Mouse (Mus musculus): ENCODE data around the gene Hecw2.

Hecw2 gene

DNA sequence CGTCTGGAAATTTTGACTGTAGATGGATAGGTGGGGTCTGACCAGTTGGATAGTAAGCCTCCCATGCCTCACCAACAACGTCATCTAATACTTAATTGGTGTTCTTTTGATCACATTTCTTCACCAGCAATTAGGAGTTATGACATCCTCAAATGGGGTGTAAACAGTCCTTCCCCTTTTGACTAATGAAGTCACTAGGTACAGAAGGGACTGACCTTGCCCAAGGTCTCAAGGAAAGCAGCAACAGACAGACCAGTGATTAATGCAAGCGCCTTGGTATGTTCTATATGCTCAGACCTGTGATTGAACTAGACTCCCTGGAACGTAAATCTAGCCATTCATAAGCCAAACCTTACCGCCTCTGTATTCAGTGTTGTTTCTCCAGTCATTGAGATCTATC lies 364.7 kb downstream of the Hecw2 start:
- DNase-seq (ENCODE audit: low spot score in 2 of 2), result no peak

DNA sequence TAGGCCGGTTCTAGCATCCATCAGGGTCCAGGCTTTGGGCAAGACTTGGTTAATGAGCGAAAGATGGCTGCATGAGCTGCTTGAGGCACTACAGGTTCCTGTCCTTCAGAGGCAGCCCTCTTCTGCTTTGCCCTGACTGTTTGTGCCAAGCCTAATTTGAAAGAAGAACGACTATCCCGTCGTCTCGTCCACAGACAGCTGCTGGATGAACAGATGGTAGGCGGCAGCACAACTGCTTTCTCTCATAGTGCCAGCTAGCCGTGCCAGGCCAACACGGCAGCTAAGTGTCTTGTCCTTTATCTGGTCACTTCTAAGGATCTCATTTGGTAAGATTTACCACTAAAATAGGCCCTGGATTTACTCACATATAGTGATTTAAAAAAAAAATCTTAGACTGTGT lies 365.9 kb downstream of the Hecw2 start:
- DNase-seq (ENCODE audit: low spot score in 2 of 2), result no peak

DNA sequence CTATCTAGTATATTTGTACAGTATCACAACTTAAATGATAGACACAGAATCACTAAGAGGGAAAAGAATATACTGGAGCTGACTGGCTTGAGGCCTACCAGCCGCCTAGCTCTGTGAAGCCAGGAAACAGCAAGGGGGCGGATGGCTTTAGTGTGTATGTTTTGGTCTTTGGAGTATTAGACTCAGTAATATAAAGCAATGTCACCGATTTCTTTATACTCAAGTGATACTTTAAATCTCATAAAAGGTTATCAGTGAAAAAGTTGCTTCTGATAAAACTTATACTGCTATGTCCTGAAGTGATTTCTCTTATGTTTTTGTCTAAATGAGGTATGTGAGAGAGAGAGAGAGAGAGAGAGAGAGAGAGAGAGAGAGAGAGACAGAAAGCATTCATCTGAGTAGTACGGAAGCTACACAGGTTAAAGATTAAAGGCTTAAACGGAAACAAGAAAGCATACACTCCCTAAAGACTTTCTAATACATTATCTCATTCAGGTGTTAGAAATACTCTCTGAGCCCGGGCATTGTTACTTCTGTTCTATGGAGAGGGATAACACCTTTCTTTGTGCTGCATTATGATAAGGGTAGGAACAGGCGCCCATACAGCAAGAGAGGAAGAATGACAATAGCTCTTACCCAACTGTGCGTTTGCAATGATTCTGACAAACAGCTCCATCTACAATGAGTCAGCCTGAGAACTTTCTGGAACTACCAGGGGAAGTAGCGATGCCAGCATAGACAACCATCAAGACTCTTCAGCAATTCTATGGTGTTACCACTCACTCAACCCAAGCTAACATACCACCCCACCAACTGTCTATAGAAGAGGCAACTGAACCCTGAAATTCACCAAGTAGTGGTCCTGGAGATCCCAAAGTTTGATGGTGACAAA lies 370.3 kb downstream of the Hecw2 start:
- DNase-seq (ENCODE audit: low spot score in 2 of 2), result no peak

DNA sequence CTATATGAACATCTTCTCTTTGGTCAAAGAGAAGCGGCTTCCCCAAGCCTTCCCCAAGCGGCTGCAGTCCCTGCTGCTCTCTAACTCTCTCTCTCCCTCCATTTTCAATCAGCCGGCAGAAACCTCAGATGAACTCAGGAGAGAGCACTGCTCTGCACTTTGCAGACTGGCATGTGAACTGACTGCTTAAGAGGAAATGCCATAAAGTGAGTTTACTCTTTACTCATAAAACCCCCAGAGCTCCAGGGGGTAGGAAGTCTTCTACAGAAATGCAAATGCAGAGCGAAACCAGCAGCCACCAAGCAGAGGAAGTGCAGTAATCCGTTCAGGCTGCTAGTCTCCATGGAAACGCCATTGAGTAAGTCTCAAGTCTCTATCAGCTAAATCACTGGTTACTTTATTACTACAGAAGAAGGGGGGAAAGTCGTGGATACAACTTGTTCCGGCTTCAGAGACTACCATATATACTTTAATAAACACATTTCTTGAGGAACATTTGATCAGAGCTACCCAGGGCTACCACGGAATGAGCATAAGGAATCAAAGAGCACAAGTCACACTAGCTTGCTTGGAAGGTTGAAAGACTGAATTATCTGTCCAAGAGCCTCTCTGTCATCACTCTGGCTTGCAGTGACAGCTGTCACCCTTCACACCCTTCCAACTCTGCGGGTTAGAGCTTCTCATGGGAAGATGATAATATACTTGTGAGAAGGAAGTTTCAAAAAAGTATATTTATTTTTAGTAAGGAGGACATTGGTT lies 371.1 kb downstream of the Hecw2 start:
- DNase-seq (ENCODE audit: low spot score in 2 of 2), result peak; percentile 12 to 33

DNA sequence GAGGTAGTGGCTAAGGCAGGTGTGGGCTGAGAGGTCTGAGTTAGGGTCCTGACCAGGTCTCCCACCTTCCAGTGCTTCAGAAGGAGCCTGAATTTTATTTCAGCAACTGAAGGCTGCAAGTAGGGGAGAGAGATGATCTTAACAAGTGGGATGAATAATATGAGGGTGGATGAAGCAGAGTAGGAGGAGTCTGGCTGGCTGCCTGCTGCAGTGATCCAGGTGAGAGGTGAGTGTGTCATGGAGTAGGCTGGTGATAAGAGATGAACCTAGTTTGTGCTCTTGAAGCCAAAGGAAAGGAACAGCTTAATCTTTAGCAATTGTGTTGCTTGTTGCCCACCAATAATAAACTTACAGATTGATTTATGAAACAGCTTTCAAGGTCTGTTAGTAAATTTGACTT lies 373.0 kb downstream of the Hecw2 start:
- no peak for DNase-seq (ENCODE audit: low spot score in 2 of 2)

DNA sequence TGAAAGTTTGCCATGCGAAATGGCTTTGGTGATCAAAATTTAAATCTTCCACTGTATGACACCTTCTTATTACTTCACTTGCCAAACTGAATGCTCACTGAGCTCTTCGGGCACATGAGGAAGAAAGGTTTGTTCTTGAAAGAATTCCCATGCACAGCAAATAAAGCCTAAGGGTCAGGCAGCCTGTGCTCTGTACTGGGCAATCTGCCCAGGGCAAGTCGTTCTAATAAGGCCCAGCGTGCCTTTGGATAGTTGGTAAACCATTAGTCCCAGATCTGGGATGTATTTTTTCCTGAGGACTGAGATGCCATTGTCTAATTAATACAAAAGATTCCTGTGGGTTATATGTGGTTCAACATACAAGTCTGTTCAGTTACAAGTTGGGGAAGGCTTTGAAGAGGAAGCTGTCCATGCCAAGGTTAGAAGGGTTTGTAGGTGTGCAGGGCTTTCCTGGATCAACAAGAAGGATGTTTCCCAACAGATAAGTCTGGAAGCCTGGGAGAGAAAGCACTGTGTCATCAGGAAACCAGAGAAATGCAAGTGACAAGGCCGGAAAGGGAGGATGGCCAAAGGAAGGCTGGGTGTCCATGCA lies 374.8 kb downstream of the Hecw2 start:
- DNase-seq (ENCODE audit: low spot score in 2 of 2), result no peak

DNA sequence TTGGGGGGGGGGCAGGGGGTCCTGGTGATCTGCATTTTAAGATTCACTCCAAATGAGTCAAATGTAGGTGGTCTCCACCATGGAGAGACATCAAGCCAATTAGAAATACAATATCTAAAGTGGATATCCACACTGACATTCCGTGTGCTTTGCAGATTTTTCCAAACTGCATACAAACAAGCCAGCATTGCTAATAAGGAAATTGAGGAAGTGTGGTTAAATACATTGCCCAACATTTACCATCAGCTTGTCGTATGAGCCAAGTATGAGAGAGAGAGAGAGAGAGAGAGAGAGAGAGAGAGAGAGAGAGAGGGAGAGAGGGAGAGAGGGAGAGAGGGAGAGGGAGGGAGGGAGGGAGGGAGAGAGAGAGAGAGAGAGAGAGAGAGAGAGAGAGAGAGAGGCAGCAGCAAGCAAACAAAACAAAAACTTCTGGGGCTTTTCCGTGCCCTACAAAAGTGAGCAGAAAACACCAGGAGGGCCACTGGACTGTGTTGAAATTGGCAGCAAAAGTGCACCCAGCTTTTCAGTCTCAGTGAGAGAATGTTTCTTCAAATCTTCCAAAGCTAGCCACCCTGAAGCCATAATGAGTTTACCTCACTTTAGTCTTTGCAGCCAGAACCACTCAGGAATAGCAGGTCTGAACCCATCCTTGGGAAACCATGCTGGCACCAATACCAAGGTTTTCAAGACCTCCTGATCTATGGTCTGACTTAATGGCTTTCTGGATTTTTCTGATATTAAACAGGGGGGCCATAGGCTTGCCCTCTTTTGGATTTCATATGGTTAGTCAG lies 376.7 kb downstream of the Hecw2 start:
- DNase-seq (ENCODE audit: low spot score in 2 of 2), result no peak

DNA sequence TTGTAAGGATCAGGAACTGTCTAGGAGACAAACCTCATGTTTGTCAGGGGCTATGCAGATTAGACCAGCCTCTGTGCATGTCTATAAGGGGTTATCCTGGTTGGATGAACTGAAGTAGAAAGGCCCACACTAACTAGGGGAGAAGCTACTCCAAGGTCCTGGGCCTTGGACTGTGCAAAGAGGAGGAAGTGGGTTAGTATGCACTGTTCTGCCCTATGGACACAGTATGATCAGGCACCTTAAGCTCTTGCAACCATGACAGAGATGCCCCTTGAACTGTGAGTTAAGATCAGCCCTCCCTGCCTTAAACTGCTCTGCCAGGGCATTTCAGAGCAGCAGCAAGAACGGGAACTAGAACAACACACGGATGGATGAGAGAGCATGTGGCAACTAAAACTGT lies 378.6 kb downstream of the Hecw2 start:
- no peak for DNase-seq (ENCODE audit: low spot score in 2 of 2)

DNA sequence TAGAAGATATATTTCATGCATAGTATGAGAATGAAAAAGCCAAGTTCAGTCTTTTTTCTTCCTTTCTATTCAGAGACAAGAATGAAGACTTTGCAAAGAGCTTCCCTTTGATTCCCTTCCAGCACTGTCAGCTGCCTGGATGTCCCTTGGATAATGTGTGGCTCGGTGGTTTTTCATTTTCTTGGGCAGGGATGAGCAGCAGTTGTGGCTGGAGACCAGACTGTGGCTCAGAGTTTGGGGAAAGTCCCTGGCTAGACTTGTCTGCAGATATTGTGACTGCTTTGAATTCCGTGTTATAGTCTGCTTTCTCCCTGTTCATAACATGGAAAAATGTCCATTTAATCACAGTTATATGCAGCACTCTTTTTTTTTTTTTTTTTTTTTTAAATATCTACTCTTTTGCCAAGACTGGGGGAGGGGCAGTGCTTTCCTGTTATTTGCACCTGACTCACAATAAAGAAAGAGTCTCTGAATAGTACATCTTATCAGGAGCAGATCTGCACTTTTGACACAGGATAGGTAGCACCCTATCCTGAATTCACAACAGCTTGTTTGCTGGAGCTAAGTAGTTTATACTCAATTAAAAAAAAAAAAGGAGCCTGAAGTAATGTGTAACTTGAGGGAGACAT lies 380.8 kb downstream of the Hecw2 start:
- no peak for DNase-seq (ENCODE audit: low spot score in 2 of 2)

DNA sequence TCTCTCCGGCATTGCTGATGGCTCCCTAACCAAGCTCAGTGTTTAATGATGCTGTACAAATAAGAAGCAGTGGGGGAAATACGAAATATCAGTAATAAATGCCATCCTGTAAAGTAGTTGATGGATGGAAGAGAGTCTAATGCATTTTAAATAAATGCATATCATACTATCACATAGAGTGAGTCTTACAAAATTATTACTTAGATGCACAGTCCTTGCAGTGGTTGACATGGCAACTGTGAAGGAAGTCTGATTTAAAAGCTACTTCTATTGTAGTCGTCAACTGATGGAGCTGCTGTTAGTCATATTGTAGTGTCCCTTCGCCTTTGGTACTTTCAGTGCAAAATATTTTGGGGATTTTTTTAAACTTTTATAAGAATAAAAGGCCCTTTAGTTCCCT lies 383.0 kb downstream of the Hecw2 start:
- no peak for DNase-seq (ENCODE audit: low spot score in 2 of 2)

DNA sequence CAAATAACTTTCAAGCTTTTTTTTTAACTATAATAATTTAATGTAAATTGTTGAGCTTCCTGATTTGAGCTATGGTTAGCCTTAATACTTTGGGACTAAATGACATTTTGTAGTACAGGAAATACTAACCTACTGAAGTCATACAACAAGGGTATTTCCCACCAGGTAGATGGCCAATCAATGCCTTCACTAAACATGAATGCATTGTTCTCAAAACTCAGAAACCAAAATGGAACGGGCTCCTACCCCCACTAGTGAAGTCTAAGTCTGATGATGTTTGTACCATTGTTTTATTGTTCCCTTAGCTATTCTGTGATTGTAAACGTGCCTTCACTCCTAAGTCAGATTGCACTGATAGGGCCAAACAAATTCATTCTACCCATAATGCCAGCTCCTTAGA lies 386.7 kb downstream of the Hecw2 start:
- DNase-seq (ENCODE audit: low spot score in 2 of 2), result no peak

DNA sequence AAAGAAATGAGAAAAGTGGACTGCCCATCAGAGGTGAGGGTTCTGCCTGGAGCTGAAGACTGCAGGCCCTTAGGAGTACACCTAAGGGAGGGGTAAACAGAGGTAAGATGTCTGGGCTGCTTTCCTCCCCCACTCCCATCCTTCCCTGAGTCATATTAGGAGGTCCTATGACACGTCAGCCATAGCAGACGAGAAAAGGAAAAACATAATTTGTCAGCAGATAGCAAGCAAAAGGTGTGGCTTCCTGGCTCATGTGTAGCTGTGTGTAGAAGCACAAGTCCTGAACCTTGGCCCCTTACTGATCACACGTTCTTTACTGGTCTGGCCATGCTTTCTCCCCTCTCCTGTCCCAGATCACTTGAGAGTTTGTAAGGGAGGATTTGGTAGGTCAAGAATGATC lies 397.2 kb downstream of the Hecw2 start:
- no peak for DNase-seq (ENCODE audit: low spot score in 2 of 2)

DNA sequence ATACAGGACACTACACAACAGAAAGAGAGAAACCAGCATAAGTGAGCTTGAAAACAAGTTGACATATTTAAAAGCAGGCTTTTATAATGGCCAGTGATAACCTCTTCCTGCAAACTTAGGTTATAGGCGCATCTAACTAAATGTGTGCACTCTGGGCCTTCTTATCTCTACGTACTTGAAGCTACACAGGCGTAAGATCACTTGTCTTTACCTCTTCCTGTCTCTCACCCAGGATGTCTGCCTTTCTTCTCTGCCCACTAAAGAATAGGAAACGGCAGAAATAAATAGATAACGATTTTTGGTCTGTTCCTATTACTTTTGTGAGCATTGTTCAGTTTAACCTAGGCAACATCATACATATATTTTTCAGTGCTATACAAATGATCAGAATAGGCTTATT lies 397.9 kb downstream of the Hecw2 start:
- no peak for DNase-seq (ENCODE audit: low spot score in 2 of 2)

DNA sequence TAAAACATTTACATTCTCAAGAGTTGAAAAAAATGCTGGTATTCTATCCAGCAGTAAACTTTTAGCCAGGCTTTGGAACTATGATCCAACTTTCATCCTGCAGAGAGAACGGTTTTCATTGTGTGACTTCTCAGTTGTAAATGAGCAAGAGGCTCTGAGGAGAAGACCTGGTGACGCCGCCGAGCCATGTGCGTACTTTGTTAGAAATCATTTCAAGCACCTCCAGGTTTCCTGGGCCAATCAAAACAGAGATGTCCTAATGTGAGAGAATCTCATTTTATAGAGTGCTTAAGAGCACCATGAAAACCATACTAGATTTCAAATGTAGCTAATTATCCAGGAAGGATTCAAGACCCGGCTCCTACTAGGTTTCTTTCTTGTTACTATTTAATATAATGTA lies 398.7 kb downstream of the Hecw2 start:
- DNase-seq (ENCODE audit: low spot score in 2 of 2), result no peak

DNA sequence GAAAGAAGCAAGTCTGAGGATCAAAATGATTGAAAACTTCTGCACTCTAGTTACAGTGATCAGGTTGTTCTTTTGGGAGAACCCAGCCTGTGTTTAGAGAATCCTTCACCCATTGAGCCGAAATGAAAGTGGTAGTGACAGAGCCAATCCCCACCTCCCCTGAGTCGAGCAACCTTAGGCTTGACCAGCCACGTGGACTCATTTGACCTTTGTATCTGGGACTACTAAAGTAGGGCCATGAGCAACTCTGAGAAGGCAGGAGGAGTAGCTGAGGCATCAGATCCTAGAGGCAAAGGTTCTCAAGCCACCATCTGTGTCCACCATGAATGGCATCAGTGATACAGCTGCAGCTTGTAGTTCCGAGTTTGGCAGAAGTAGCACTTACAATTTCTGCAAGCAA lies 399.4 kb downstream of the Hecw2 start:
- DNase-seq (ENCODE audit: low spot score in 2 of 2), result no peak

DNA sequence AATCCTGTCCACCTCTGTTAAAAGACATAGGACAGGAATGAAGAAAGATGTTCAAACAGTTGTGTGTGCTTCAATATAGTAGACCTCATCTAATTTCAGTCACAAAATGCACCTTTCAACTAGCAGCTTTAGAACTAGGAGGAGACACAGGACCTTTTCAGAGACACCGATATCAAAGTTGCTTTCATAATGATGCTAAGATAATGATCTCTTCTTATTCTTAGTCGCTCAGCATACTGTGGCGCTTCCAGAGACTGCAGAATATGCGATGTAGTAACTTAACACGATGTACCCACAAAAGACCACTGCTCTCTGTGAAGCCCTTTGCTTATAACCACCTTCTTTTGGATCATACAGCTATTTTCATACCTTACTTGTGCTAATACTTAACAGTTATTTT lies 399.9 kb downstream of the Hecw2 start:
- no peak for DNase-seq (ENCODE audit: low spot score in 2 of 2)

DNA sequence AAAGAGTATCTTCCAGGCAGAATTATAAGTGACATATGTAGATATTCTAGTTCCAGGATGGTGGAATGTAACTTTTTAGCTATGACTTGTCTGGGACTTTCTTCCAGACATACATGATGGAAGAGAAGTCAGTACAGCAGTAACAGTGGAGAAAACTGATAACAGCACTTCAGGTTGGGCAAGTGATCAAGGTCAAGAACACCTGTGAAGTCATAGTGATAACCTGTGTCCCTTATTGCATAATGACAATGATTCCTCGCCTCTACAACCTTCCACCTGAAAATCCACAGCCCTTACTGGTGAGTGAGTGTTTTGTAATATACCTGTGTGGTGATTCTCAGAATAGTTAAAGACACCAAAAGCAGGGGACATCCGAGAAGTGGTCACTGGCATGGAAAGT lies 400.7 kb downstream of the Hecw2 start:
- no peak for DNase-seq (ENCODE audit: low spot score in 2 of 2)

DNA sequence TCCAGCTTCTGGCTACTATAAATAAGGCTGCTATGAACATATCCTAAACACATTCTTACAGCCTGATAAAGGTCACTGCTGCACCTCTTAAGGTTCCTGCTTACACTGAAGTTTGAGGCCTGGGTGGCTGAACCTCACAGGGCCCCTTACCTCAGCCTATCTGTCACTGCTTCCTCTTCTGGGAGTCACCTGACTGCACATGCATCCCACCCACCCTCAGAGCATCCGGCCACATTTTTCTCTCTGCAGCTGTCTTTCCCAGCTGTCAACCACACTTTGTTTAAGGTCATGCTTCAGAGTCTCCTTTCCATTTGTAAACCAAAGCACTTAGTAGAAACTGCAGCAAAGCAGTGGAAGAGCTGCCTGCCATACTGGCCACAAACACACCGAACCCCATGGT lies 403.6 kb downstream of the Hecw2 start:
- peak; percentile 49 to 60 for DNase-seq (ENCODE audit: low spot score in 2 of 2)

DNA sequence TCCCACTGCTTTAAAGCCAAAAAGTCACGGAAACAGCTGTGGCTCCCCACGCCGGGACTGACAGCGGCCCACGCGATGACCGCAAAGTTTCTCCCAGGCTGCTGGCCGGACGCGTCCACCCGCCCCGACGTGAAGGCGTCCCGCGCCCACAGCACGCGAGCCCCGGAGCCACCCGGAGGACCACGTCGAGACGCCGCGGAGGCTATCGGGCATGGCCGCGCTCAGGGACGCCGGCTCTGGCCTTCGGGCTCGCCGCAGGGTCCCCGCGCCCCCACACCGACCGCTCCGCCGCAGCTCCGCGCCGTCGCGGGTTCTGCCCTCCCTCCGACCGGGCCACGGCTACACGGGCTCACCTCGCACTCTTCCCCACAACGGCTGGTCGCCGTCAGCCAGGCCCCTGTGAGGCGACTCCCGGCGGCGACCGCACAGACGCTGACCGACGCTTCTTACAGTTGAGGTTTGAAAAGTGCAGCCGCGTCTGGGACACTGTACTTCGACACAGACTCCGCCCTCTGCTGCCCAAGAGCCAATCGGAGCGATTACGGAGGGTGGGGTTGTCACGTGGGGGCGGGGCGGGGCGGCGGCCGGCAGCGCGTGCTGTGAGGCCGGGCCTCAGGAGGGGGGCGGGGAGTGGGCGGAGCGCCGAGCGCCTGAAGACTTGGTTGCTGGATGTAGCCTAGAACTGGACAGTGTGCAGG lies 410.1 kb downstream of the Hecw2 start, which contains the start of gene Stk17b:
Gene Stk17b, minus strand, starts transcription at position 504 of the 698 bp plus-strand sequence.
- peak; percentile 89 to 90 for DNase-seq (ENCODE audit: low spot score in 2 of 2)

DNA sequence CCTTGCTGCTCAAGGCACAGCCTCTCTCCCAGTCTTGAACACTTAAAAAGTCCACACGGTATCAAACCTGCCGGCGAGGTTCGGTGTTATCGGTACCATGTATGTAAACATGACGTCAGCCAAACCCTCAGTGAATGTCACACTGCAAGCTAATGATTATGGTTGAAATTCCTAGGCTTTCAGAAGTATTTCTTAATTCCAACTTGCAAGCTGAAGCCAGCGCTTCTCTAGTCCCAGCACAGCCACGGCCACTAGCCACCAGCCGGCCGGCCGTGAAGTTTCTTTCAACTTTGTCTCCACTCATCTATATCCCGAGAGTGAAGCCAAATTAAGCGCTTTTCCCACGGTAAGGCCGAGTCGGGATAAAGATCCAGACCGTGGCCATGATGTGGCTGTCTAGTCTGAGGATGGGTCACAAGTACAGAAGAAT lies 410.7 kb downstream of the Hecw2 start:
- peak; percentile 15 to 36 for DNase-seq (ENCODE audit: low spot score in 2 of 2)

DNA sequence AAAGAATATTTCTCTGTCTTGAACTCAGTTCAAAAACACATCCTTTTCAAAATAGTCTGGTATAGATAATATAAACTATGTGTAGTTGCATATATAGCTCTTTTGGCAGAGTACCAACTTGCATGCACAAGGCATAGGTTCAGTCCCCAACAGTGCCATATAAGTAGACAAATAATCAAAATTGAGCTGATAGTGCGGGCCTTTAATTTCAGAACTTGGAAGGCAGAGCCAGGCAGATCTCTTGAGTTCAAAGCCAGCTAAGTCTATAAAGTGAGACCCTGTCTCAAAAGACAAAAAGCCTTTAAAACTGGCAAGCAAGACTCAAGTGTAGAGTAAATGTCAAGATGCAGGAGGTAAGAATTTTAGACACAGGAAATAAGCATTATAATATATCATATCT lies 412.0 kb downstream of the Hecw2 start:
- DNase-seq (ENCODE audit: low spot score in 2 of 2), result no peak
